Mouse (Mus musculus) heart, postnatal 0 days (tissue): ENCODE data around the gene Polr2j.

ENCODE experiments used
- CTCF ChIP-seq: IDR thresholded peaks from 2 replicates; pipeline ENCODE4 v1.5.1; 2016; ENCODE audit warnings: antibody characterized with exemption, control low read depth, low read depth
- EP300 ChIP-seq: IDR thresholded peaks from 2 replicates; pipeline ENCODE4 v1.6.1; 2016; ENCODE audit warnings: antibody characterized with exemption, low read depth

- TF ChIP-seq EP300 (no peak), CTCF (no peak)
These were observed 28.4 kb downstream of the Polr2j start for GRCm38 (mm10) chr5:136144606-136145430.
